Mouse (Mus musculus) small intestine, adult 2 months (tissue): ENCODE results near the gene Reln. TPM values are rescaled to one million over a fixed set of nuclear protein-coding genes. Genes with fewer than 3 reads are reported as not detected.

Source experiments
- H3K27ac ChIP-seq: fragments of 200-500 bp; 2 replicates; pipeline ENCODE4 v1.5.1; 2012; ENCODE audit warnings: low read depth, low read length, control low read depth, inconsistent platforms; ENCODE audit not compliant: insufficient read depth
- H3K27me3 ChIP-seq: fragments of 200-500 bp; 2 replicates; pipeline ENCODE4 v1.6.1; 2012; ENCODE audit warnings: mild to moderate bottlenecking, moderate library complexity, low read length, inconsistent platforms; ENCODE audit not compliant: control insufficient read depth, insufficient read depth
- H3K36me3 ChIP-seq: fragments of 200-500 bp; 2 replicates; pipeline ENCODE4 v1.6.1; 2012; ENCODE audit warnings: mild to moderate bottlenecking, low read length, control low read depth, inconsistent platforms; ENCODE audit not compliant: control insufficient read depth, insufficient read depth
- H3K4me1 ChIP-seq: fragments of 200-500 bp; 2 replicates; pipeline ENCODE4 v1.6.1; 2012; ENCODE audit warnings: low read length, inconsistent platforms, mixed read lengths; ENCODE audit not compliant: control insufficient read depth, insufficient read depth, insufficient read length
- H3K4me3 ChIP-seq: fragments of 200-500 bp; 2 replicates; pipeline ENCODE4 v1.5.1; 2012; ENCODE audit warnings: low read depth, mild to moderate bottlenecking, control low read depth, inconsistent platforms, low read length, moderate library complexity
- CTCF ChIP-seq: fragments of 200-500 bp; IDR thresholded peaks from 2 replicates; pipeline ENCODE4 v1.5.1; 2012; ENCODE audit warnings: low read depth, mild to moderate bottlenecking, control low read depth, inconsistent platforms, low read length, moderate library complexity, mixed read lengths; ENCODE audit not compliant: insufficient replicate concordance, insufficient read length; ENCODE audit errors: extremely low read depth
- POLR2A ChIP-seq: fragments of 200-500 bp; IDR thresholded peaks from 2 replicates; pipeline ENCODE4 v1.6.1; 2012; ENCODE audit warnings: low read depth, mild to moderate bottlenecking, control low read depth, inconsistent platforms, low read length, moderate library complexity
- WGBS: fragments of 180-500 bp; shearing (Covaris S2); methylation state at CpG from one replicate; pipeline ENCODE4 v1.1.7; 2018; 5-methylcytosine and 5-hydroxymethylcytosine counted together
- polyA plus RNA-seq: library from polyadenylated mRNA; depleted of rRNA; stranded (reverse); fragments of >200 nt; gene quantifications from 2 replicates; pipeline ENCODE4 v1.2.3, GENCODE M21; 2012

Gene Reln
- polyA plus RNA-seq, 1 experiment, result 15.3 TPM

GRCm38 (mm10) chr5:22153601-22154000 lies 190.9 kb downstream of the Reln start:
- no peak overlapping the region for H3K27ac ChIP-seq
- no peaks in the 10 kb centered on the region for H3K4me1 ChIP-seq
- TF ChIP-seq POLR2A (no peak), CTCF (no peak)
- WGBS, result 66% methylated on average over 6 of the region's 6 CpGs
- H3K27me3 ChIP-seq, result no peaks in the 10 kb centered on the region
- H3K36me3 ChIP-seq, result no peaks in the 10 kb centered on the region
- no peak overlapping the region for H3K4me3 ChIP-seq

GRCm38 (mm10) chr5:22141821-22142220 lies 202.7 kb downstream of the Reln start:
- H3K27me3 ChIP-seq, result no peaks in the 10 kb centered on the region
- WGBS, result 73% methylated on average over 4 of the region's 4 CpGs

GRCm38 (mm10) chr5:22139015-22139414 lies 205.5 kb downstream of the Reln start:
- no peaks in the 10 kb centered on the region for H3K4me1 ChIP-seq
- H3K27me3 ChIP-seq, result no peaks in the 10 kb centered on the region
- WGBS, result 38% methylated on average over 2 of the region's 2 CpGs
- H3K36me3 ChIP-seq, result no peaks in the 10 kb centered on the region
- H3K27ac ChIP-seq, result no peak overlapping the region
- TF ChIP-seq CTCF, result no peak
- no peak for TF ChIP-seq POLR2A
- no peak overlapping the region for H3K4me3 ChIP-seq

More at GRCm38 (mm10) chr5:22141821-22142220, 202.7 kb downstream of the Reln start:
- Histone ChIP-seq H3K27ac (no peak overlapping the region), H3K4me3 (no peak overlapping the region), H3K4me1 (no peaks in the 10 kb centered on the region), H3K36me3 (no peaks in the 10 kb centered on the region)
- TF ChIP-seq POLR2A (no peak), CTCF (no peak)

- TF ChIP-seq CTCF (no peak), POLR2A (no peak)
- Histone ChIP-seq H3K27ac (no peak overlapping the region), H3K27me3 (no peaks in the 10 kb centered on the region), H3K4me3 (no peak overlapping the region), H3K4me1 (no peaks in the 10 kb centered on the region), H3K36me3 (no peaks in the 10 kb centered on the region)
- 70% methylated on average over 9 of the region's 9 CpGs for WGBS
These were observed 210.1 kb downstream of the Reln start for GRCm38 (mm10) chr5:22134402-22134801.

- WGBS, result 82% methylated on average over 5 of the region's 5 CpGs
These were observed 212.6 kb downstream of the Reln start for GRCm38 (mm10) chr5:22131730-22132522.

GRCm38 (mm10) chr5:22127583-22127982 lies 216.9 kb downstream of the Reln start:
- TF ChIP-seq CTCF (no peak), POLR2A (no peak)
- H3K36me3 ChIP-seq, result no peaks in the 10 kb centered on the region
- no peak overlapping the region for H3K4me3 ChIP-seq
- no peaks in the 10 kb centered on the region for H3K27me3 ChIP-seq
- no peak overlapping the region for H3K27ac ChIP-seq
- no peaks in the 10 kb centered on the region for H3K4me1 ChIP-seq

More at GRCm38 (mm10) chr5:22131730-22132522, 212.6 kb downstream of the Reln start:
- H3K36me3 ChIP-seq, result no peaks in the 10 kb centered on the region
- H3K4me3 ChIP-seq, result no peak overlapping the region
- TF ChIP-seq POLR2A (no peak), CTCF (no peak)
- no peak overlapping the region for H3K27ac ChIP-seq
- H3K27me3 ChIP-seq, result no peaks in the 10 kb centered on the region
- no peaks in the 10 kb centered on the region for H3K4me1 ChIP-seq

- H3K27ac ChIP-seq, result no peak overlapping the region
- H3K4me3 ChIP-seq, result no peak overlapping the region
- WGBS, result 34% methylated on average over 1 of the region's 1 CpGs
- H3K27me3 ChIP-seq, result no peaks in the 10 kb centered on the region
- TF ChIP-seq CTCF, result no peak
- TF ChIP-seq POLR2A, result no peak
- H3K36me3 ChIP-seq, result no peaks in the 10 kb centered on the region
- H3K4me1 ChIP-seq, result no peaks in the 10 kb centered on the region
These were observed 225.2 kb downstream of the Reln start for GRCm38 (mm10) chr5:22119296-22119695.
